Mouse (Mus musculus) MEL (cell line): ENCODE measurements around the gene Trim56. TPM values are rescaled to one million over a fixed set of nuclear protein-coding genes. Genes with fewer than 3 reads are reported as not detected.
A peak's percentile ranks its signal among the peaks of the same experiment; 100 is the strongest.

ENCODE experiments used
- DNase-seq: peaks from one replicate; pipeline ENCODE4 v3.0.0; 2011; ENCODE audit warnings: low read depth, low spot score
- H3K27ac ChIP-seq: 2 replicates; pipeline ENCODE4 v1.5.1; 2012; ENCODE audit warnings: low read depth, mild to moderate bottlenecking, control low read depth, low read length, moderate library complexity; ENCODE audit not compliant: control insufficient read depth
- H3K27me3 ChIP-seq, 2 experiments: fragments of 150-350 bp in 1 of 2; sonication (generic) in 1 of 2; 2 replicates each; pipeline ENCODE4 v1.6.1; 2012; ENCODE audit warnings: low read length in 2 of 2, mild to moderate bottlenecking in 2 of 2, improper control_type of control experiment in 1 of 2, moderate library complexity in 1 of 2; ENCODE audit not compliant: insufficient read depth in 2 of 2, control insufficient read depth in 1 of 2
- H3K36me3 ChIP-seq, 2 experiments: 2 replicates each; pipeline ENCODE4 v1.6.1; 2012 to 2014; ENCODE audit warnings: low read length in 2 of 2, improper control_type of control experiment in 1 of 2, inconsistent platforms in 1 of 2, mild to moderate bottlenecking in 1 of 2; ENCODE audit not compliant: insufficient read depth in 2 of 2, control insufficient read depth in 1 of 2
- H3K4me1 ChIP-seq, 2 experiments: fragments of 150-350 bp in 1 of 2; sonication (generic) in 1 of 2; 2 replicates each; pipeline ENCODE4 v1.6.1; 2012; ENCODE audit warnings: low read length in 2 of 2, improper control_type of control experiment in 1 of 2, mild to moderate bottlenecking in 1 of 2; ENCODE audit not compliant: insufficient read depth in 2 of 2, control insufficient read depth in 1 of 2
- H3K4me3 ChIP-seq, 2 experiments: fragments of 150-350 bp in 1 of 2; sonication (generic) in 1 of 2; 2 replicates each; pipeline ENCODE4 v1.5.1; 2012; ENCODE audit warnings: low read depth in 2 of 2, low read length in 2 of 2, mild to moderate bottlenecking in 2 of 2, moderate library complexity in 2 of 2, control low read depth in 1 of 2, improper control_type of control experiment in 1 of 2; ENCODE audit not compliant: control insufficient read depth in 1 of 2, insufficient read depth in 1 of 2
- H3K79me2 ChIP-seq: 2 replicates; pipeline ENCODE4 v1.6.1; 2012; ENCODE audit warnings: mild to moderate bottlenecking, low read length, moderate library complexity; ENCODE audit not compliant: control insufficient read depth, poor library complexity, insufficient read depth
- H3K9ac ChIP-seq: 2 replicates; pipeline ENCODE4 v1.6.1; 2012; ENCODE audit warnings: low read depth, mild to moderate bottlenecking, control low read depth, low read length, moderate library complexity; ENCODE audit not compliant: control insufficient read depth, poor library complexity, severe bottlenecking
- H3K9me3 ChIP-seq: fragments of 150-350 bp; sonication (generic); replicated peaks from 2 replicates; pipeline ENCODE4 v1.6.1; 2012; ENCODE audit warnings: mild to moderate bottlenecking, low read length, improper control_type of control experiment, moderate library complexity; ENCODE audit not compliant: insufficient read depth
- BHLHE40 ChIP-seq: IDR thresholded peaks from 2 replicates; pipeline ENCODE4 v1.6.1; 2012; ENCODE audit warnings: low read depth, mild to moderate bottlenecking, inconsistent platforms, low read length, improper control_type of control experiment, borderline replicate concordance
- CHD2 ChIP-seq: IDR thresholded peaks from 2 replicates; pipeline ENCODE4 v1.6.1; 2011; ENCODE audit warnings: low read length, improper control_type of control experiment
- CTCF ChIP-seq, 3 experiments: IDR thresholded peaks in 2 of 3; conservative IDR thresholded peaks in 1 of 3; 2 replicates each; pipeline ENCODE4 v1.5.1; 2011 to 2012; ENCODE audit warnings: low read length in 3 of 3, low read depth in 2 of 3, mild to moderate bottlenecking in 2 of 3, improper control_type of control experiment in 1 of 3, inconsistent platforms in 1 of 3, mixed read lengths in 1 of 3, moderate library complexity in 1 of 3; ENCODE audit not compliant: control insufficient read depth in 1 of 3, insufficient read depth in 1 of 3, poor library complexity in 1 of 3, severe bottlenecking in 1 of 3
- E2F4 ChIP-seq: IDR thresholded peaks from 2 replicates; pipeline ENCODE4 v1.6.1; 2011; ENCODE audit warnings: low read depth, low read length, improper control_type of control experiment, borderline replicate concordance
- ETS1 ChIP-seq: IDR thresholded peaks from 2 replicates; pipeline ENCODE4 v1.6.1; 2012; ENCODE audit warnings: low read depth, mild to moderate bottlenecking, inconsistent platforms, low read length, improper control_type of control experiment, moderate library complexity
- GATA1 ChIP-seq: IDR thresholded peaks from 2 replicates; pipeline ENCODE4 v1.6.1; 2011; ENCODE audit warnings: low read depth, low read length, improper control_type of control experiment
- HCFC1 ChIP-seq: IDR thresholded peaks from 2 replicates; pipeline ENCODE4 v1.6.1; 2012; ENCODE audit warnings: low read depth, mild to moderate bottlenecking, inconsistent platforms, low read length, improper control_type of control experiment, moderate library complexity
- JUND ChIP-seq: IDR thresholded peaks from 2 replicates; pipeline ENCODE4 v1.6.1; 2011; ENCODE audit warnings: low read depth, mild to moderate bottlenecking, improper control_type of control experiment, low read length
- MAZ ChIP-seq: IDR thresholded peaks from 2 replicates; pipeline ENCODE4 v1.6.1; 2012; ENCODE audit warnings: low read depth, mild to moderate bottlenecking, inconsistent platforms, low read length, improper control_type of control experiment
- MXI1 ChIP-seq: IDR thresholded peaks from 2 replicates; pipeline ENCODE4 v1.6.1; 2011; ENCODE audit warnings: mild to moderate bottlenecking, low read depth, low read length, improper control_type of control experiment
- MYB ChIP-seq: IDR thresholded peaks from 2 replicates; pipeline ENCODE4 v1.6.1; 2011; ENCODE audit warnings: mild to moderate bottlenecking, low read depth, low read length, improper control_type of control experiment
- NRF1 ChIP-seq: IDR thresholded peaks from 2 replicates; pipeline ENCODE4 v1.6.1; 2014; ENCODE audit warnings: low read depth, mild to moderate bottlenecking, inconsistent platforms, low read length, improper control_type of control experiment, moderate library complexity; ENCODE audit not compliant: poor library complexity, insufficient read depth, severe bottlenecking
- POLR2AphosphoS2 ChIP-seq: IDR thresholded peaks from 2 replicates; pipeline ENCODE4 v1.6.1; 2011; ENCODE audit warnings: low read length, improper control_type of control experiment
- POLR2AphosphoS5 ChIP-seq: IDR thresholded peaks from 2 replicates; pipeline ENCODE4 v1.6.1; 2012; ENCODE audit warnings: low read depth, borderline replicate concordance, mild to moderate bottlenecking, inconsistent platforms, low read length, moderate library complexity, mixed read lengths
- RAD21 ChIP-seq: IDR thresholded peaks from 2 replicates; pipeline ENCODE4 v1.6.1; 2011; ENCODE audit warnings: mild to moderate bottlenecking, low read depth, low read length, improper control_type of control experiment
- SMC3 ChIP-seq: IDR thresholded peaks from 2 replicates; pipeline ENCODE4 v1.6.1; 2011; ENCODE audit warnings: low read depth, low read length, improper control_type of control experiment
- TBP ChIP-seq: IDR thresholded peaks from 2 replicates; pipeline ENCODE4 v1.8.0; 2011; ENCODE audit warnings: low read depth, low read length, improper control_type of control experiment
- ZC3H11A ChIP-seq: IDR thresholded peaks from 2 replicates; pipeline ENCODE4 v1.6.1; 2012; ENCODE audit warnings: low read depth, mild to moderate bottlenecking, inconsistent platforms, low read length, improper control_type of control experiment
- ZMIZ1 ChIP-seq: IDR thresholded peaks from 2 replicates; pipeline ENCODE4 v1.6.1; 2012; ENCODE audit warnings: low read depth, mild to moderate bottlenecking, inconsistent platforms, low read length, improper control_type of control experiment, moderate library complexity
- ZNF384 ChIP-seq: IDR thresholded peaks from 2 replicates; pipeline ENCODE4 v1.6.1; 2012; ENCODE audit warnings: low read depth, mild to moderate bottlenecking, inconsistent platforms, low read length, improper control_type of control experiment
- polyA plus RNA-seq, 2 experiments: library from polyadenylated mRNA; stranded (reverse) in 1 of 2; unstranded in 1 of 2; fragments of >175 nt in 1 of 2; fragments of >200 nt in 1 of 2; gene quantifications; 2 replicates each; pipeline versions ENCODE4 v1.2.1 to v1.2.4; 2012; ENCODE audit warnings: low replicate concordance in 2 of 2, low read depth in 1 of 2; ENCODE audit not compliant: insufficient read length in 2 of 2, insufficient read depth in 1 of 2, missing spikeins in 1 of 2
- total RNA-seq: library from RNA; depleted of rRNA; stranded (reverse); fragments of 300-350 nt; gene quantifications from 2 replicates; pipeline ENCODE4 v1.2.3, GENCODE M21; 2012

The Trim56 gene
- total and polyA plus RNA-seq, 3 experiments: 21.8 to 75.8 (median 22.8) TPM

DNA sequence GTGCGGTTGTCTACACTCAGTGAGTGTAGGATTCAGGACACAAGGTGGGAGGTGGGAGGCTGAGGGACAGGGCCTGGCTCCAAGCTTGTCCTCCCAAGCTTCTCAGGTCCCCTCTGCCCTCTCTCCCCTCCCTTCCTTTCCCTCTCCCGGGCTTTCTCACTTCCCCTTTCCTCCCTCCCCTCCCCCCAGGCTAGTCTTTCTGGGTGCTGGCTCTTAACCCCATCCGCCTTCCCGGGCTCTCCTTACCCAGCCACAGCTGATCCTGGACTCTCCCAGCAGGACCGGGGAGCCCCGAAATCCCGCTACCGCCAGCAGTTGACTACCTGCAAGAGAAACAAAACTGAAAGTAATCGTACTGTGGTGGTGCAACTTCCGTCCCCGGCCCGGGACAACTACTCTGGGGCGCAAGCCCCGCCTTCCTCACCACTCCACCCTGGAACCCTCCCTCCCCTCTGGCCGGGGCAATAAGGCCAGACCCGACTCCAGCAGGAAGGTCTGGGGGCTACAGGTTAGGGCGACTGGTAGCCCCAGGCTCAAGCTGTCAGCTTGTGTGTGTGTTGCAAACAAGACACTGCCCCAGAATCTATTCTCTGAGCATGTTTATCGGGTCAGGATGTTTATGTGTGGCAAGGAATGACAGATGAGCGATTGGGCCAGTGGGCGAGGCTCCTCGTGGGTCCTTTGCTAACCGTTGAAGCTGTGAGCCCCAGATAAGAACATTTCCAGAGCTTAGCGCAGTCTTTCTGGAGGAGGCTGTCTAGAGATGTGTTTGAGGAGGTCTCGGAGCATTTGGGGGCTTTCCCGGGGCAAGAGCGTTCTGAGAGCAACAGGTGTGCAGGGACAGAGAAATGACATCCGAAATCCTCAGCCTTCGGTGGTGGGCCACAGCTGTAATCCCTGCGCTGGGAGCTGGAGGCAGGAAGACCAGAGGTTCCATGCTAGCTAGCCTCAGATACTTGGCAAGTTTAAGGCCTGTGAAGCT lies at the start of gene Trim56 (continued):
- TF ChIP-seq CHD2 (peak; percentile 42), MYB (peak; percentile 97), HCFC1 (peak; percentile 62), JUND (peak; percentile 51; the same call in 1 of the 2 replicates), MAZ (peak; percentile 92), ETS1 (peak; percentile 97)

GRCm38 (mm10) chr5:137161853-137162252 lies 45.8 kb upstream of the Trim56 start:
- no peaks in the 10 kb centered on the region for H3K9me3 ChIP-seq
- H3K4me1 ChIP-seq: no peaks in the 10 kb centered on the region
- no peak overlapping the region for H3K9ac ChIP-seq
- no peak for DNase-seq
- peaks cover under 1 to 2% of the 10 kb centered on the region in 2 experiments; a peak in 2 of 4 replicates for H3K27me3 ChIP-seq
- TF ChIP-seq MXI1 (no peak), ZMIZ1 (no peak), POLR2AphosphoS5 (no peak), BHLHE40 (no peak)
- no peaks in the 10 kb centered on the region for H3K79me2 ChIP-seq
- no peak overlapping the region for H3K27ac ChIP-seq
- no peaks in the 10 kb centered on the region for H3K36me3 ChIP-seq
- H3K4me3 ChIP-seq: no peak overlapping the region

- H3K79me2 ChIP-seq: no peaks in the 10 kb centered on the region
- peaks cover 0 to 2% of the 10 kb centered on the region in 2 experiments; a peak in 1 of 4 replicates for H3K27me3 ChIP-seq
- H3K4me3 ChIP-seq: no peak overlapping the region
- H3K36me3 ChIP-seq: no peaks in the 10 kb centered on the region
- no peak overlapping the region for H3K27ac ChIP-seq
- no peak overlapping the region for H3K9ac ChIP-seq
- DNase-seq: peak; percentile 80
- no peaks in the 10 kb centered on the region for H3K4me1 ChIP-seq
- TF ChIP-seq E2F4 (no peak), ZC3H11A (peak; percentile 98), CHD2 (no peak), GATA1 (peak; percentile 53), NRF1 (no peak), POLR2AphosphoS2 (no peak), TBP (0 out of 2 replicates have a peak, but pooled peaks have one; percentile 42), MYB (no peak), RAD21 (peak; percentile 84), CTCF (IDR thresholded peaks at IDR 0.05 in 2 of 3, conservative IDR thresholded peaks at IDR 0.05 in 1 of 3; ENCODE audit: control insufficient read depth in 1 of 3, insufficient read depth in 1 of 3, low read depth in 2 of 3, low read length in 3 of 3, poor library complexity in 1 of 3, severe bottlenecking in 1 of 3) (peak; percentile 82 to 97 (median 96)), ZNF384 (peak; percentile 79), SMC3 (peak; percentile 94)
- H3K9me3 ChIP-seq: no peaks in the 10 kb centered on the region
These were observed 43.5 kb upstream of the Trim56 start for GRCm38 (mm10) chr5:137159461-137159860.
